Mouse (Mus musculus) thymus, postnatal 25 days (tissue): ENCODE measurements around the gene Scnn1a.

ENCODE experiments used
- DNase-seq: peaks from one replicate; pipeline ENCODE4 v3.0.0; 2022

The Scnn1a gene

GRCm38 (mm10) chr6:125312171-125312570 lies 8.3 kb upstream of the Scnn1a start:
- no peak for DNase-seq

- DNase-seq = no peak
Measured at GRCm38 (mm10) chr6:125312581-125313355, 7.7 kb upstream of the Scnn1a start.

GRCm38 (mm10) chr6:125313546-125314230 lies 6.8 kb upstream of the Scnn1a start, which contains the start of gene Ltbr:
Gene Ltbr, minus strand, starts transcription at chr6:125313885.
- DNase-seq = peak; percentile 42

GRCm38 (mm10) chr6:125314231-125314563 lies 6.3 kb upstream of the Scnn1a start:
- DNase-seq = no peak

- no peak for DNase-seq
Measured at GRCm38 (mm10) chr6:125314746-125315145, 5.7 kb upstream of the Scnn1a start.

- DNase-seq = no peak
Measured at GRCm38 (mm10) chr6:125317077-125317476, 3.4 kb upstream of the Scnn1a start.

- DNase-seq = no peak
Measured at GRCm38 (mm10) chr6:125318981-125319918, 1.2 kb upstream of the Scnn1a start.

GRCm38 (mm10) chr6:125319919-125320296 lies 551 bp upstream of the Scnn1a start:
- DNase-seq = no peak

- DNase-seq = no peak
Measured at GRCm38 (mm10) chr6:125321114-125321855, 826 bp downstream of the Scnn1a start.

- DNase-seq = no peak
Measured at GRCm38 (mm10) chr6:125322794-125323193, 2.3 kb downstream of the Scnn1a start.

GRCm38 (mm10) chr6:125323547-125323946 lies 3.1 kb downstream of the Scnn1a start:
- no peak for DNase-seq

- no peak for DNase-seq
Measured at GRCm38 (mm10) chr6:125325337-125325736, 4.9 kb downstream of the Scnn1a start.

GRCm38 (mm10) chr6:125328243-125328642 lies 7.8 kb downstream of the Scnn1a start:
- DNase-seq = peak; percentile 76

GRCm38 (mm10) chr6:125330626-125331326 lies 10.3 kb downstream of the Scnn1a start:
- DNase-seq = peak; percentile 70

GRCm38 (mm10) chr6:125333112-125333899 lies 12.8 kb downstream of the Scnn1a start:
- DNase-seq = no peak

GRCm38 (mm10) chr6:125334356-125334755 lies 13.9 kb downstream of the Scnn1a start:
- no peak for DNase-seq

- DNase-seq = no peak
Measured at GRCm38 (mm10) chr6:125338791-125339660, 18.6 kb downstream of the Scnn1a start.

- no peak for DNase-seq
Measured at GRCm38 (mm10) chr6:125340244-125340643, 19.8 kb downstream of the Scnn1a start.

- no peak for DNase-seq
Measured at GRCm38 (mm10) chr6:125342198-125342597, 21.7 kb downstream of the Scnn1a start.

GRCm38 (mm10) chr6:125344084-125344483 lies 23.6 kb downstream of the Scnn1a start:
- no peak for DNase-seq
